Mouse (Mus musculus) lung, adult 2 months (tissue): ENCODE measurements around the gene Nup210l.

Experiments used
- CTCF ChIP-seq: fragments of 200-500 bp; IDR thresholded peaks from 2 replicates; pipeline ENCODE4 v1.5.1; 2011; ENCODE audit warnings: mild to moderate bottlenecking, low read length, control low read depth; ENCODE audit not compliant: insufficient read depth
- POLR2A ChIP-seq: fragments of 200-500 bp; IDR thresholded peaks from 2 replicates; pipeline ENCODE4 v1.6.1; 2011; ENCODE audit warnings: low read depth, mild to moderate bottlenecking, control low read depth, low read length, borderline replicate concordance; ENCODE audit errors: extremely low read depth

- TF ChIP-seq POLR2A: no peak
- TF ChIP-seq CTCF: no peak
These were observed 22.3 kb upstream of the Nup210l start for GRCm38 (mm10) chr3:90081365-90082240.
